Mouse (Mus musculus) testis, postnatal 14 days (tissue): ENCODE results near the gene Fam43b.

Experiments
- DNase-seq: peaks from one replicate; pipeline ENCODE4 v3.0.0; 2021; ENCODE audit warnings: low spot score

Gene Fam43b

DNA sequence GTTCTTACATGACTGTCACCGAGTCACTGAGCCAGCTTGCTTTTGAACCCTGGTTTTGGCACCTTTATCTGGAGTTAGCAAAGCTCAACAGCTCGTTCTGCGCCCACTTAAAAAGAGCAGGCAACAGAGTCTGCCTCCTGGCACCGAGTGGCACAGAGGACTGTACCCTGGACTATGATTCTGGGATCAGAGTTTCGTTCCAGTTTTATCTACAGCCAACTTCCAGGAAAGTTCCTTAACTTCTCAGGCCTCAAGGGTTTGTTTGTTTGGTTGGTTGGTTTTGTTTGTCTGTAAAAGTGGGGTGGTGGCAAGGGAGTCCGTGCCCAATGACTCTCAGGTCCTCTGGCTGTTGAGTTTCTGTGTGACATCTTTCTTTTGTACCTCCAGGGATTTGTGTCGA is 47.6 kb downstream of the Fam43b start:
- DNase-seq: no peak

GRCm38 (mm10) chr4:138347280-138347679 is 49.0 kb downstream of the Fam43b start:
- DNase-seq: no peak

GRCm38 (mm10) chr4:138344891-138345545 is 51.3 kb downstream of the Fam43b start:
- DNase-seq: no peak
